Mouse (Mus musculus) embryonic fibroblast, embryonic 13.5 days (primary cell): ENCODE measurements around the gene Prdm1.

ENCODE experiments used
- CTCF ChIP-seq: IDR thresholded peaks from 2 replicates; pipeline ENCODE4 v1.5.1; 2011; ENCODE audit warnings: mild to moderate bottlenecking, control low read depth, low read length, moderate library complexity, borderline replicate concordance; ENCODE audit not compliant: insufficient read depth
- POLR2A ChIP-seq: IDR thresholded peaks from 2 replicates; pipeline ENCODE4 v1.6.1; 2011; ENCODE audit warnings: low read depth, mild to moderate bottlenecking, control low read depth, low read length, moderate library complexity

GRCm38 (mm10) chr10:44499897-44500519, 28.3 kb downstream of the Prdm1 start:
- TF ChIP-seq CTCF = no peak
- TF ChIP-seq POLR2A = no peak
